Mouse (Mus musculus) lung, adult 2 months (tissue): ENCODE data around the gene Angptl4.

ENCODE experiments used
- CTCF ChIP-seq: fragments of 200-500 bp; IDR thresholded peaks from 2 replicates; pipeline ENCODE4 v1.5.1; 2011; ENCODE audit warnings: mild to moderate bottlenecking, low read length, control low read depth; ENCODE audit not compliant: insufficient read depth
- POLR2A ChIP-seq: fragments of 200-500 bp; IDR thresholded peaks from 2 replicates; pipeline ENCODE4 v1.6.1; 2011; ENCODE audit warnings: low read depth, mild to moderate bottlenecking, control low read depth, low read length, borderline replicate concordance; ENCODE audit errors: extremely low read depth

- TF ChIP-seq CTCF (no peak), POLR2A (no peak)
These were observed 33.8 kb upstream of the Angptl4 start for GRCm38 (mm10) chr17:33815399-33815798.
